ENCODE assay signal across 22 mouse cellular contexts in the genomic region with DNA sequence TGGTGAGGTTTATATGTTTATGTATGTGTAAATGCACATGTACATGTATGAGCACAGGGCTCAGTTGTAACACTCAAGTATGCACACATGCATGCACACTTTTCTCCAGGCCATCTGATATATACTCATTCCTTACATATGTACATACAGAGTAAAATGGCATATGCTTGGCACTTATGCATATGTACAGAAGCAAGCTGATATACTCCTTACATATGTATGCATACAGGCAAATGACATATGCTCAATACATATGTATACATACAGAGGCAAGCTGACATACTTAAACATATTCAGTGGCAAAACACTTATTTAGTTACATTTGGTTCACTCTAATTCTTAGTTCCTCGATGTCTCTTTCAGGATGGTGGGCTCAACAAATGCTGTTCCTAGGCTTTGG. TPM values are rescaled to one million over a fixed set of nuclear protein-coding genes. Genes with fewer than 3 reads are reported as not detected.
"Had no signal": no experiment of that assay in that cellular context is flagged by ENCODE, and none has a peak within 500 bp of the region (broad histone marks: within the 10 kb centered on the region; RNA-seq: fewer than 3 reads in every experiment).

No protein-coding gene starts in this region.

- H3K9me3 ChIP-seq: hindbrain, embryonic 13.5 days; hindbrain, embryonic 15.5 days; kidney, embryonic 15.5 days; limb, embryonic 13.5 days; limb, embryonic 15.5 days; liver, embryonic 12.5 days had no signal

- DNase-seq: gastrocnemius, adult 2 months; gastrocnemius, postnatal 10 days; gastrocnemius, postnatal 25 days; kidney, adult 11 months; kidney, adult 9 months; kidney, postnatal 14 days; kidney, postnatal 36 days; layer of hippocampus, adult 9-11 months; layer of hippocampus, postnatal 36 days; left cerebral cortex, postnatal 4 days had no signal

- H3K36me3 ChIP-seq: hindbrain, embryonic 13.5 days; hindbrain, embryonic 15.5 days; kidney, embryonic 15.5 days; limb, embryonic 13.5 days; limb, embryonic 15.5 days; liver, embryonic 12.5 days had no signal

- H3K4me3 ChIP-seq: gastrocnemius, adult 2 months; hindbrain, embryonic 13.5 days; hindbrain, embryonic 15.5 days; kidney, embryonic 15.5 days; limb, embryonic 13.5 days; limb, embryonic 15.5 days; liver, embryonic 12.5 days had no signal

- H3K4me2 ChIP-seq: heart, embryonic 11.5 days; hindbrain, embryonic 13.5 days; hindbrain, embryonic 15.5 days; kidney, embryonic 15.5 days; limb, embryonic 13.5 days; limb, embryonic 15.5 days; liver, embryonic 12.5 days had no signal

- H3K4me1 ChIP-seq: kidney, embryonic 15.5 days; limb, embryonic 13.5 days; limb, embryonic 15.5 days; liver, embryonic 12.5 days had no signal

- H3K27me3 ChIP-seq: hindbrain, embryonic 13.5 days; hindbrain, embryonic 15.5 days; kidney, embryonic 15.5 days; limb, embryonic 15.5 days had no signal

- H3K9ac ChIP-seq: hindbrain, embryonic 13.5 days; hindbrain, embryonic 15.5 days; kidney, embryonic 15.5 days; limb, embryonic 13.5 days; limb, embryonic 15.5 days; liver, embryonic 12.5 days; liver, embryonic 14.5 days had no signal

- H3K27ac ChIP-seq: gastrocnemius, adult 2 months; hindbrain, embryonic 13.5 days; hindbrain, embryonic 15.5 days; hindbrain, postnatal 0 days; kidney, embryonic 15.5 days; kidney, postnatal 0 days; limb, embryonic 13.5 days; limb, embryonic 15.5 days; liver, embryonic 12.5 days; liver, embryonic 14.5 days had no signal

- ATAC-seq: hindbrain, postnatal 0 days; intestine, embryonic 16.5 days; liver, embryonic 12.5 days had no signal

RNA-seq across cellular contexts. Expression of gene Tmeff1, which starts 7.1 kb away (rescaled TPM):
- polyA plus RNA-seq: liver, adult 2 months had no signal
